In the genomic region with DNA sequence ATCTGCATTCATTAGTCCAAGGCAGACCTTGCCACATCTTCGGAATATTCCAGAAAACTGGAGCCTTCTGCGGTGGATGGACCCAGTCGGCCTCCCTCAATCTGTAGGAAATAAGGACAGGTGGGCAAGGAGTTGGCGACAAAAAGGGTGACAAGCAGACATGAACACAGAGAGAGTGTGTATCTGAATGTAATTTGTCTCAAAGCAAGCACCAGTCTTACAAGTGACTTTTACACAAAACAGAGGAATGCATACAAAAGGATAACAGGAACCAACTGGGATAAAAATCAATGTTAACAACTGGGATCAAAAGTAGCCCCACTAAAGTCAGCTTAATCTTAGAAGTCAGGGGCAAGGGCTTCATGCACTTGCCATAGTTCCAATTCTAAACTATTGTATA, we compare ENCODE assay signal across 29 mouse cellular contexts. TPM values are rescaled to one million over a fixed set of nuclear protein-coding genes. Genes with fewer than 3 reads are reported as not detected.
"Had no signal": no experiment of that assay in that cellular context is flagged by ENCODE, and none has a peak within 500 bp of the region (broad histone marks: within the 10 kb centered on the region; RNA-seq: fewer than 3 reads in every experiment).

A gene (minus strand): TSS at position 101 of the 400 bp plus-strand sequence.

- H3K4me1 ChIP-seq: heart, embryonic 12.5 days; hindbrain, embryonic 10.5 days; hindbrain, embryonic 12.5 days; intestine, embryonic 15.5 days; kidney, embryonic 15.5 days; limb, embryonic 10.5 days; limb, embryonic 12.5 days; liver, embryonic 13.5 days; liver, embryonic 15.5 days had no signal

- H3K9ac ChIP-seq: heart, embryonic 12.5 days; hindbrain, embryonic 12.5 days; hindbrain, embryonic 14.5 days; intestine, embryonic 15.5 days; kidney, embryonic 15.5 days; limb, embryonic 12.5 days; liver, embryonic 13.5 days; liver, embryonic 15.5 days had no signal

- H3K9me3 ChIP-seq: hindbrain, embryonic 10.5 days; hindbrain, embryonic 12.5 days; intestine, embryonic 15.5 days; kidney, embryonic 15.5 days; limb, embryonic 10.5 days; limb, embryonic 12.5 days; liver, embryonic 15.5 days had no signal

- H3K27me3 ChIP-seq: heart, embryonic 12.5 days; hindbrain, embryonic 12.5 days; intestine, embryonic 15.5 days; kidney, embryonic 15.5 days; limb, embryonic 12.5 days; liver, embryonic 13.5 days; liver, embryonic 15.5 days had no signal

- H3K4me3 ChIP-seq: heart, adult 2 months; heart, embryonic 12.5 days; hindbrain, embryonic 10.5 days; hindbrain, embryonic 12.5 days; intestine, embryonic 15.5 days; kidney, embryonic 15.5 days; layer of hippocampus, adult 2 months; left cerebral cortex, adult 2 months; limb, embryonic 10.5 days; limb, embryonic 12.5 days; liver, embryonic 13.5 days; liver, embryonic 15.5 days had no signal

- DNase-seq: gastrocnemius, postnatal 14 days; gastrocnemius, postnatal 36 days; heart, adult 11 months; heart, adult 2 months; heart, postnatal 10 days; heart, postnatal 4 days; kidney, adult 18-20 months; kidney, postnatal 14 days; kidney, postnatal 36 days; liver; liver, embryonic 13.5 days had no signal

- H3K27ac ChIP-seq: heart, adult 2 months; hindbrain, embryonic 10.5 days; hindbrain, embryonic 12.5 days; hindbrain, embryonic 14.5 days; intestine, embryonic 15.5 days; kidney, embryonic 15.5 days; layer of hippocampus, adult 2 months; left cerebral cortex, adult 2 months; limb, embryonic 10.5 days; limb, embryonic 12.5 days; liver, embryonic 13.5 days; liver, embryonic 15.5 days had no signal

- H3K36me3 ChIP-seq: heart, embryonic 12.5 days; hindbrain, embryonic 10.5 days; hindbrain, embryonic 12.5 days; intestine, embryonic 15.5 days; kidney, embryonic 15.5 days; limb, embryonic 10.5 days; limb, embryonic 12.5 days; liver, embryonic 13.5 days; liver, embryonic 15.5 days had no signal

RNA-seq across cellular contexts. Expression of the gene that starts here (rescaled TPM):
- total RNA-seq: gastrocnemius, adult 8-10 months; gastrocnemius, postnatal 14 days; gastrocnemius, postnatal 36 days; heart, adult 2 months; heart, postnatal 25 days; layer of hippocampus, adult 2 months; left cerebral cortex, postnatal 14 days had no signal
- polyA plus RNA-seq: heart, adult 2 months; heart, embryonic 14.5 days; intestine, embryonic 15.5 days; intestine, postnatal 0 days; limb, embryonic 10.5 days; limb, embryonic 12.5 days; limb, embryonic 14.5 days; liver, embryonic 11.5 days; liver, embryonic 13.5 days; liver, embryonic 15.5 days had no signal
